Mouse (Mus musculus) ES-E14 (cell line): ENCODE results near the gene A930002H24Rik. TPM values are rescaled to one million over a fixed set of nuclear protein-coding genes. Genes with fewer than 3 reads are reported as not detected.

ENCODE experiments used
- DNase-seq: peaks from one replicate; pipeline ENCODE4 v3.0.0-alpha.2; 2013; ENCODE audit warnings: low read depth, low spot score
- H3K27ac ChIP-seq: 2 replicates; pipeline ENCODE4 v1.5.1; 2012; ENCODE audit warnings: low read depth, mild to moderate bottlenecking, low read length, moderate library complexity, mixed read lengths; ENCODE audit not compliant: poor library complexity, insufficient read depth, severe bottlenecking
- H3K36me3 ChIP-seq: 2 replicates; pipeline ENCODE4 v1.6.1; 2012; ENCODE audit warnings: mild to moderate bottlenecking, low read length, moderate library complexity, mixed read lengths; ENCODE audit not compliant: control insufficient read depth, poor library complexity, insufficient read depth, severe bottlenecking
- H3K4me1 ChIP-seq, 2 experiments: fragments of 150-350 bp in 1 of 2; sonication (generic) in 1 of 2; 2 replicates each; pipeline ENCODE4 v1.6.1; 2012; ENCODE audit warnings: low read length in 2 of 2, mild to moderate bottlenecking in 1 of 2, mixed read lengths in 1 of 2; ENCODE audit not compliant: control insufficient read depth in 2 of 2, insufficient read depth in 2 of 2, poor library complexity in 1 of 2
- H3K4me3 ChIP-seq, 2 experiments: fragments of 150-350 bp in 1 of 2; sonication (generic) in 1 of 2; 2 replicates each; pipeline ENCODE4 v1.5.1; 2012; ENCODE audit warnings: low read length in 2 of 2, low read depth in 1 of 2, mild to moderate bottlenecking in 1 of 2, mixed read lengths in 1 of 2; ENCODE audit not compliant: insufficient read depth in 1 of 2, poor library complexity in 1 of 2, severe bottlenecking in 1 of 2
- H3K9ac ChIP-seq: 2 replicates; pipeline ENCODE4 v1.6.1; 2012; ENCODE audit warnings: low read depth, mild to moderate bottlenecking, low read length, mixed read lengths; ENCODE audit not compliant: poor library complexity, insufficient read depth, severe bottlenecking
- H3K9me3 ChIP-seq: fragments of 150-350 bp; sonication (generic); 2 replicates; pipeline ENCODE4 v1.6.1; 2012; ENCODE audit warnings: low read depth, mild to moderate bottlenecking, low read length; ENCODE audit not compliant: control insufficient read depth, insufficient read depth
- CHD2 ChIP-seq: IDR thresholded peaks from 2 replicates; pipeline ENCODE4 v1.6.1; 2014; ENCODE audit warnings: mild to moderate bottlenecking, low read depth, low read length, inconsistent platforms
- HCFC1 ChIP-seq: IDR thresholded peaks from 2 replicates; pipeline ENCODE4 v1.6.1; 2012; ENCODE audit warnings: low read length, inconsistent platforms, borderline replicate concordance; ENCODE audit not compliant: insufficient read depth
- MAFK ChIP-seq: IDR thresholded peaks from 2 replicates; pipeline ENCODE4 v1.6.1; 2014; ENCODE audit warnings: mild to moderate bottlenecking, low read depth, low read length, inconsistent platforms; ENCODE audit not compliant: insufficient read depth
- ZC3H11A ChIP-seq: IDR thresholded peaks from 2 replicates; pipeline ENCODE4 v1.6.1; 2012; ENCODE audit warnings: low read depth, mild to moderate bottlenecking, inconsistent platforms, low read length, borderline replicate concordance
- ZNF384 ChIP-seq: IDR thresholded peaks from 2 replicates; pipeline ENCODE4 v1.6.1; 2012; ENCODE audit warnings: low read depth, low read length, inconsistent platforms
- in situ Hi-C, 2 experiments: fragments of 600-800 bp; cut with MboI; formaldehyde crosslinking; loops; one replicate each; pipeline ENCODE4 v1.15.1; 2025; ENCODE audit warnings: low sequenced_read_pairs in 2 of 2, inconsistent platforms in 1 of 2; ENCODE audit not compliant: unreplicated experiment in 2 of 2
- total RNA-seq: library from RNA; depleted of rRNA; stranded (reverse); fragments of 300-350 nt; gene quantifications from 2 replicates; pipeline ENCODE4 v1.2.3, GENCODE M21; 2012

The A930002H24Rik gene
- total RNA-seq, 1 experiment: 0.71 TPM

DNA sequence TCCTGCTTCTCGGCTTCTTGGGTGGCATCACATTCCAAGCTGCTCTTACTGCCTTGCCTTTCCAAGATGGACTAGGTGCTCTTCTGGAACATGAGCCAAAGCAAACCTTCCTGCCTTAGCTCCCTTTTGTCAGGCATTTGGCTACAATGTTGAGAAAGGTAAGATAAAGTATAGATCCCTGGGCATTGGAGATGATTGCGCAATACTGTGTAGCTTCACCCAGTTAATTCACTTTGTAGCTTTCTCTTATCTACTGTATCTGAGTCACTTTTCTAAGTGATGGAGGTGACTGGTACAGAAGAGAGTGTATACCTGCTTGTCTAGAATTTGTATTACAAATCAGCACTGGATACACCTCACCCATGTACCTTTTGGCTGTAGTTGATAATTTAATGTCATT, 23.4 kb upstream of the A930002H24Rik start:
- H3K4me3 ChIP-seq: no peak overlapping the region
- no peaks in the 10 kb centered on the region for H3K36me3 ChIP-seq
- H3K27ac ChIP-seq: no peak overlapping the region
- H3K4me1 ChIP-seq: peaks cover 0 to 2% of the 10 kb centered on the region in 2 experiments; a peak in 1 of 4 replicates
- TF ChIP-seq ZNF384 (no peak), ZC3H11A (no peak), MAFK (no peak), HCFC1 (no peak), CHD2 (no peak)
- in situ Hi-C loops: no loop called here
- no peaks in the 10 kb centered on the region for H3K9me3 ChIP-seq
- DNase-seq: no peak
- no peak overlapping the region for H3K9ac ChIP-seq

DNA sequence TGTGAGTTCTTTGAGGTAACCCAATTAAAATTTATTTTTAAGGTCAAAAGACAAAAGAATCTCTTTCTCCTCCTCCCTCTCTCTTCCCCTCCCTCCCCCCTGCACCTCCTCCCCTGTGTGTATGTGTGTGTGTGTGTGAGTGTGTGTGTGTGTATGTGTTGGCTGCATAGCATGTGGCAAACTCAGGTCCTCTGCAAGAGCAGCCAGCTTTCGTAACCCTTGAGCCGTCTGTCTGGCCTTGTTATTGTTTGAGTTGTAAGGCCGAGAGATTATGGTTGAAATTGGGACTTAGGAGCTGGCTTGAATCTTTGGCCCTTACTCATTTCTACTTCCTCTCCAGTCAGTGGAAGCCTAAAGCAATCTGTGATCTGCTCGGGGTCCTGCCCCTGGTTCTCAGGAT, 16.4 kb upstream of the A930002H24Rik start:
- DNase-seq: no peak
- Histone ChIP-seq H3K9ac (no peak overlapping the region), H3K4me3 (no peak overlapping the region), H3K36me3 (no peaks in the 10 kb centered on the region), H3K4me1 (no peaks in the 10 kb centered on the region), H3K27ac (no peak overlapping the region), H3K9me3 (no peaks in the 10 kb centered on the region)
- in situ Hi-C loops: no loop called here
- no peak for TF ChIP-seq ZC3H11A
- TF ChIP-seq HCFC1: no peak
- no peak for TF ChIP-seq ZNF384

DNA sequence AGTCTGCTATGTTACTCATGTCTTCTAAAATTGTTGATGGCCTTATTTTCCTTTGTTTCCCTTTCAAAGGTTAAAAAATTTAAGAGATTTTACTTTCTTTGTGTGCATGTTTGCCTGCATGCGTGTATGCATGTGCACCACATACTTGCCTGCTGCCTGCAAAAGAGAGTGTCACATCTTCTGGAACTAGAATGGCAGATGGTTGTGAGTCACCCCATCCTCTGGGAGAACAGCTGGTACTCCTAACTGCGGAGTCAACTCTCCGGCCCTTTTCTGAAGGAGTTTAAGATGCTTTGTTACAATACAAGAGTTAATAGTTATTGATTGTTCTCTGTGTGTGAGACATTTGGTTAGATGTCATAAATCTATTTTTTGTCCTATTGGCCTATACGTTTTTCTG, 15.3 kb upstream of the A930002H24Rik start:
- in situ Hi-C loops: no loop called here
- no peak overlapping the region for H3K9ac ChIP-seq
- no peaks in the 10 kb centered on the region for H3K36me3 ChIP-seq
- TF ChIP-seq HCFC1 (no peak), CHD2 (no peak), ZNF384 (no peak), ZC3H11A (no peak), MAFK (no peak)
- H3K4me3 ChIP-seq: no peak overlapping the region
- no peak for DNase-seq
- no peak overlapping the region for H3K27ac ChIP-seq
- no peaks in the 10 kb centered on the region for H3K4me1 ChIP-seq
- H3K9me3 ChIP-seq: no peaks in the 10 kb centered on the region

DNA sequence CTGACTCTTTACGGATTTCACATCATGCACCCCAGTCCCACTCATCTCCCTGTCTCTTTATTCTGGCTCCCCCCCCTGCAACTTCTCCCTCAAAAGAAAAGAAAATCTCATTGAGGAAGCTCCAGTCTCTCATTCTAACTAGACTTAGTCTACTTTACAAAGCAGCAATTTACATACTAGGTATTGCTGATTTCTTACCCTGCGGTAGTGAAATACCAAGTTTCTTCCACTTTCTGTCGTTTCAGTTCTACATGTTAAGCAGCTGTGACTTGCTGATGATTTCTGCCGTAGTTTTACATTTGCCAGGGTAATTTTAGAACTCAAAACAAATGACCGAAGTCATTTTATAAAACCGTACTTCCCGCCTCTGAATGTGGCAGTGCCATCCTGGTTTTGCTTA, 8.2 kb upstream of the A930002H24Rik start:
- no peak overlapping the region for H3K9ac ChIP-seq
- no peaks in the 10 kb centered on the region for H3K4me1 ChIP-seq
- in situ Hi-C loops: no loop called here

DNA sequence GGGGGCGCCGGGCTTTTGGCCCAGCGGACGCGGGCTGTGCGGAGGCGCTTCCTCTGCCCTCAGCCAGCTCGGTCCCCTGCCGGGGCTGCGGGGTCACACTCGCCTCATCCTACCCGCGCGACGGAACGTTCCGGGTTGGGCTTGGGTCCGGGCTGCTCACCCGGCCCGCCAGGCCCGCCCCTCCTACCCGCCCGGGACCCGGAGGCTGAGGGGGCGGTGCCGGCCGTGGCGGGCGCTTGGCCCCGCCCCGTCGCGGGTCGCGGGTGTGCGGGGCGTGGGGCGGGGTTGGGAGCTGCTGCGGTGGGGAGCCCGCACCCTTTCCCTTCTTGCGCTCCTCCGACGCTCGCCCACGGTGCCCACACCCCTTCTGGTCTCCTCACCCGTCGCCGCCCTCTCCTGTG, 580 bp upstream of the A930002H24Rik start:
- DNase-seq: no peak
- in situ Hi-C loops: no loop called here

More for the DNA sequence above, 8.2 kb upstream of the A930002H24Rik start:
- Histone ChIP-seq H3K4me3 (no peak overlapping the region), H3K36me3 (no peaks in the 10 kb centered on the region), H3K27ac (no peak overlapping the region), H3K9me3 (no peaks in the 10 kb centered on the region)
- TF ChIP-seq ZC3H11A (no peak), ZNF384 (no peak), CHD2 (no peak), HCFC1 (no peak), MAFK (no peak)
- no peak for DNase-seq

More for the DNA sequence above, 580 bp upstream of the A930002H24Rik start:
- TF ChIP-seq MAFK: no peak
- TF ChIP-seq ZC3H11A: no peak
- no peak for TF ChIP-seq ZNF384
- TF ChIP-seq HCFC1: no peak
- no peak for TF ChIP-seq CHD2
- peaks cover 0 to 4% of the 10 kb centered on the region in 2 experiments; a peak in 1 of 4 replicates for H3K4me1 ChIP-seq
- no peak overlapping the region; the same call in 1 of the 2 replicates for H3K27ac ChIP-seq
- H3K9ac ChIP-seq: peak overlapping the region; percentile 80
- no peaks in the 10 kb centered on the region for H3K36me3 ChIP-seq
- peak overlapping the region; percentile 83 to 97 for H3K4me3 ChIP-seq
- H3K9me3 ChIP-seq: no peaks in the 10 kb centered on the region
